7 mouse cellular contexts compared by ENCODE assay signal in genomic region chr17:74265156-74265505, GRCm38 (mm10). TPM values are rescaled to one million over a fixed set of nuclear protein-coding genes. Genes with fewer than 3 reads are reported as not detected.
A peak's percentile ranks its signal among the peaks of the same experiment; 100 is the strongest.
DNase-seq lines count a peak whose midpoint lies in the region; ATAC-seq and TF ChIP-seq lines count a peak whose summit lies in the region.

No protein-coding gene starts in this region.

- no peak overlapping the region for H3K4me3 ChIP-seq in thymus, adult 2 months (ENCODE audit: control insufficient read depth, insufficient read depth, low read length)
- no peak overlapping the region for H3K4me3 ChIP-seq in heart, embryonic 11.5 days (ENCODE audit: low read depth, low read length)
- no peak overlapping the region for H3K4me3 ChIP-seq in liver, embryonic 12.5 days
- no peak overlapping the region for H3K4me3 ChIP-seq in stomach, embryonic 15.5 days (replicated peaks)

- 0 out of 2 replicates have a peak overlapping the region, but pooled peaks have one; percentile 10 for H3K27ac ChIP-seq in thymus, adult 2 months (ENCODE audit: control insufficient read depth, insufficient read depth, low read length)
- H3K27ac ChIP-seq in heart, embryonic 11.5 days (ENCODE audit: low read depth, low read length), result peak overlapping the region; percentile 77
- H3K27ac ChIP-seq in liver, embryonic 12.5 days, result peak overlapping the region; percentile 63
- peak overlapping the region; percentile 12; the same call in 1 of the 2 replicates for H3K27ac ChIP-seq in stomach, embryonic 15.5 days

- no peaks in the 10 kb centered on the region for H3K9me3 ChIP-seq in heart, embryonic 11.5 days (replicated peaks; ENCODE audit: control insufficient read depth, low read length)
- peaks cover 11% of the 10 kb centered on the region for H3K9me3 ChIP-seq in liver, embryonic 12.5 days (replicated peaks)
- no peaks in the 10 kb centered on the region for H3K9me3 ChIP-seq in stomach, embryonic 15.5 days

- H3K27me3 ChIP-seq in thymus, adult 2 months (ENCODE audit: control insufficient read depth, insufficient read depth, low read length), result no peaks in the 10 kb centered on the region
- no peaks in the 10 kb centered on the region for H3K27me3 ChIP-seq in heart, embryonic 11.5 days (ENCODE audit: control insufficient read depth, insufficient read depth, low read length)
- no peaks in the 10 kb centered on the region for H3K27me3 ChIP-seq in liver, embryonic 12.5 days (replicated peaks)
- no peaks in the 10 kb centered on the region for H3K27me3 ChIP-seq in stomach, embryonic 15.5 days (replicated peaks)

- no peak for TF ChIP-seq POLR2A in thymus, adult 2 months (IDR thresholded peaks at IDR 0.05; ENCODE audit: control insufficient read depth, extremely low read depth, insufficient read depth, low read length, poor library complexity)

- no peaks in the 10 kb centered on the region for H3K36me3 ChIP-seq in thymus, adult 2 months (ENCODE audit: control insufficient read depth, insufficient read depth, low read length)
- no peaks in the 10 kb centered on the region for H3K36me3 ChIP-seq in heart, embryonic 11.5 days (ENCODE audit: control insufficient read depth, insufficient read depth, low read length)
- peaks cover 26% of the 10 kb centered on the region for H3K36me3 ChIP-seq in liver, embryonic 12.5 days
- no peaks in the 10 kb centered on the region for H3K36me3 ChIP-seq in stomach, embryonic 15.5 days

- no peak for TF ChIP-seq CTCF in thymus, adult 2 months (IDR thresholded peaks at IDR 0.05; ENCODE audit: borderline replicate concordance, control insufficient read depth, extremely low read depth, insufficient read depth, low read length, poor library complexity)

- peak overlapping the region; percentile 27 for H3K4me2 ChIP-seq in heart, embryonic 11.5 days
- H3K4me2 ChIP-seq in liver, embryonic 12.5 days, result no peak overlapping the region
- no peak overlapping the region for H3K4me2 ChIP-seq in stomach, embryonic 15.5 days

- no peaks in the 10 kb centered on the region; the same call in none of the 2 replicates for H3K4me1 ChIP-seq in thymus, adult 2 months (replicated peaks; ENCODE audit: control insufficient read depth, insufficient read depth, low read length)
- H3K4me1 ChIP-seq in heart, embryonic 11.5 days (ENCODE audit: control insufficient read depth, insufficient read depth, low read length), result peaks cover 17% of the 10 kb centered on the region
- peaks cover 83% of the 10 kb centered on the region for H3K4me1 ChIP-seq in liver, embryonic 12.5 days
- peaks cover 19% of the 10 kb centered on the region for H3K4me1 ChIP-seq in stomach, embryonic 15.5 days

- ATAC-seq in heart, embryonic 11.5 days (replicated peaks; ENCODE audit: insufficient number of reproducible peaks, low FRiP score, low TSS enrichment), result 0 out of 2 replicates have a peak, but pooled peaks have one; percentile 46
- no peak for ATAC-seq in liver, embryonic 12.5 days
- no peak for ATAC-seq in stomach, embryonic 15.5 days (ENCODE audit: insufficient read depth, low FRiP score, low read depth)

- no peak for DNase-seq in thymus, adult 2 months
- no peak for DNase-seq in thymus, postnatal 4 days
- no peak for DNase-seq in urinary bladder, adult 2 months (ENCODE audit: low spot score)
- DNase-seq in adrenal gland, postnatal 10 days, result no peak

- 0 out of 2 replicates have a peak overlapping the region, but pooled peaks have one; percentile 59 for H3K9ac ChIP-seq in heart, embryonic 11.5 days (ENCODE audit: low read depth, low read length)
- peak overlapping the region; percentile 45 for H3K9ac ChIP-seq in liver, embryonic 12.5 days
- no peak overlapping the region for H3K9ac ChIP-seq in stomach, embryonic 15.5 days

- 68% methylated on average over 5 of the region's 5 CpGs for WGBS in thymus, adult 2 months
- 25% methylated on average over 5 of the region's 5 CpGs for WGBS in heart, embryonic 11.5 days (ENCODE audit: insufficient replicate concordance)
- WGBS in liver, embryonic 12.5 days (ENCODE audit: insufficient replicate concordance), result 39% methylated on average over 5 of the region's 5 CpGs
- WGBS in stomach, embryonic 15.5 days, result 20% methylated on average over 5 of the region's 5 CpGs

RNA-seq across cellular contexts. Expression of gene Memo1, which starts 30.2 kb away (rescaled TPM):
- polyA plus RNA-seq in thymus, adult 2 months (2012; rRNA removed), result 64.5 and 74.9 TPM in 2 replicates
- polyA plus RNA-seq in heart, embryonic 11.5 days (2014; fragmentation: Nextera tagmentation; extraction: Ambion mirVana), result 79.6 and 85.3 TPM in 2 replicates
- polyA plus RNA-seq in liver, embryonic 12.5 days (2016; fragmentation: Nextera tagmentation; extraction: Ambion mirVana), result 97.7 and 98.5 TPM in 2 replicates
- polyA plus RNA-seq in stomach, embryonic 15.5 days (2015; fragmentation: Nextera tagmentation; extraction: Ambion mirVana), result 83.1 and 84.7 TPM in 2 replicates
- polyA plus RNA-seq in urinary bladder, adult 2 months (2012; rRNA removed), result 47.4 and 56.6 TPM in 2 replicates
- 10 to 100 TPM; 83.9 to 84.3 TPM for total RNA-seq in adrenal gland, postnatal 10 days (2021)

RNA-seq across cellular contexts. Expression of gene Dpy30, which starts 58.6 kb away (rescaled TPM):
- 41.8 and 42.8 TPM in 2 replicates for polyA plus RNA-seq in thymus, adult 2 months (2012; rRNA removed)
- 200 and 209 TPM in 2 replicates for polyA plus RNA-seq in heart, embryonic 11.5 days (2014; fragmentation: Nextera tagmentation; extraction: Ambion mirVana)
- polyA plus RNA-seq in liver, embryonic 12.5 days (2016; fragmentation: Nextera tagmentation; extraction: Ambion mirVana), result 204 and 209 TPM in 2 replicates
- 224 and 239 TPM in 2 replicates for polyA plus RNA-seq in stomach, embryonic 15.5 days (2015; fragmentation: Nextera tagmentation; extraction: Ambion mirVana)
- polyA plus RNA-seq in urinary bladder, adult 2 months (2012; rRNA removed), result 80.7 and 103 TPM in 2 replicates
- total RNA-seq in adrenal gland, postnatal 10 days (2021), result 100 to 1,000 TPM in 1 of 2 experiments, 10 to 100 TPM in 1; 88.2 to 100 TPM

Comparison
In these comparisons a context has a peak if more than half of its experiments do, and no peak if none do; other contexts are left out.
1. H3K27ac ChIP-seq: peak in every context shown above with its lines; median percentile 77 in heart, embryonic 11.5 days; 63 in liver, embryonic 12.5 days; 12 in stomach, embryonic 15.5 days; 10 in thymus, adult 2 months.